Mouse (Mus musculus) bone marrow macrophage, adult 2 months (primary cell): ENCODE data around the gene Entr1.

Source experiments
- CTCF ChIP-seq: IDR thresholded peaks from 2 replicates; pipeline ENCODE4 v1.5.1; 2012; ENCODE audit warnings: low read depth, mild to moderate bottlenecking, low read length, moderate library complexity
- POLR2A ChIP-seq: IDR thresholded peaks from 2 replicates; pipeline ENCODE4 v1.6.1; 2012; ENCODE audit warnings: mild to moderate bottlenecking, low read depth, low read length, borderline replicate concordance

DNA sequence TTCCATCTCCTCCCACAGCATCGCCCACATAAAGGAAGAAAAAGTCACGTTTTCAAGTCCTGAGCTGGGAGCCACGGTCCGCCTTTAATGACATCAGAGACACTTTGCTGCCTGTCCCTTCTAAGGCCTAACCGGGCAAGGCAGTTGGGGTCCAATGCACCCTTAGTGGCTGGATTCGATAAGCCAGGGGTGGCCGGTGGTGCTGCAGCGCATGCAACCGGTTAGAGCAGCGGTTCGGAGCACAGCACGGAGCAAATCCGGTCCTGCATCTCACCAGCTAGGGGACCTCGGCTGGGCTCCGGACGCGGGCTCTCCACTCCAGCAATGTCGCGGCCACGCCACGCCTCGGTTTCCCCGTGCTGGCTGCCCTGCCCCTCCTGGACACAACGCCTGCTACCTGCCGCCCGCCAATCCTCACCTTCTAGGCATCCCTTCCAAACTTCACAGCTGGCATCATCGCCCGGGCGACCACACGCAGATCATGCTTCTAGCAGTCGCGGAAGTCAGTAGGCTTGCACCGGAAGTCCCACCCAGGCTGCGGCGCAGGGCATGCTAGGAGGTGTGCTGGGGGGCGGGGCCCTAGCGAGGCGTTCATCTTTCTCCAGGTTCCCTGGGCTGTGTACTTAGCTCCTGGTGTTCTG lies 8.9 kb downstream of the Entr1 start, which contains the start of gene Snapc4:
- no peak for TF ChIP-seq CTCF
- TF ChIP-seq POLR2A, result no peak
